Mouse (Mus musculus): ENCODE results near the gene Gm20812. TPM values are rescaled to one million over a fixed set of nuclear protein-coding genes. Genes with fewer than 3 reads are reported as not detected.
"Not testable (repeated sequence)": the region's sequence is repeated elsewhere in the genome, so short reads cannot be mapped to it uniquely, and the experiment has no call there.

Gm20812 gene
- not detected for total RNA-seq (2021)
- long read RNA-seq, experiment 1, result 0 reads
- long read RNA-seq, experiment 2, result 0 reads

DNA sequence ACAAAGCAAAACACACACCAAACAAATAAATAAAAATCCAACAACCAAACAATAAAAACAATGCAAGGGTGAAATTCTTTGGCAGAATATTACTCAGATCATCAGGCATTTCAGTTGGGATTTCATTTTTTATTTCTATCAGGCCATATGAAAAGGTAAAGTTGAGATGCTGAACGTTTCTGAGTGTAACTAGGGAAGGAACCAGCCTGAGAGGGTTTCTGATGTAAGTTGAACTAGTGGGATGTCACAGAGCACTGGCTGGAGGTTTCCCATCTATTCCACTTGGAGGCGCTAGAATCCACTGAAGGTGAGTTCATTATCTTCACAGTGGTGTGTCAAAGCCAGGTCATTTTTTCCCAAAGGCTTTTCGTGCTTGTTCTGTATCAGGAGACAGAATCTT is at the start of gene Gm20812:
Gene Gm20812, plus strand, starts transcription at position 301 of the 400 bp plus-strand sequence.
- not testable (repeated sequence) for DNase-seq

Other genes with a start within 250 kb of the Gm20812 start
- gene Gm29554, start 108.0 kb upstream of the Gm20812 start, total RNA-seq (2021), result not detected